Mouse (Mus musculus): ENCODE measurements around the gene Esrrb. TPM values are rescaled to one million over a fixed set of nuclear protein-coding genes. Genes with fewer than 3 reads are reported as not detected.

Gene Esrrb
- 0.13 TPM in 1 of 2 replicates, not detected in the other for polyA plus RNA-seq (2014; fragmentation: Nextera tagmentation; extraction: Ambion mirVana)

DNA sequence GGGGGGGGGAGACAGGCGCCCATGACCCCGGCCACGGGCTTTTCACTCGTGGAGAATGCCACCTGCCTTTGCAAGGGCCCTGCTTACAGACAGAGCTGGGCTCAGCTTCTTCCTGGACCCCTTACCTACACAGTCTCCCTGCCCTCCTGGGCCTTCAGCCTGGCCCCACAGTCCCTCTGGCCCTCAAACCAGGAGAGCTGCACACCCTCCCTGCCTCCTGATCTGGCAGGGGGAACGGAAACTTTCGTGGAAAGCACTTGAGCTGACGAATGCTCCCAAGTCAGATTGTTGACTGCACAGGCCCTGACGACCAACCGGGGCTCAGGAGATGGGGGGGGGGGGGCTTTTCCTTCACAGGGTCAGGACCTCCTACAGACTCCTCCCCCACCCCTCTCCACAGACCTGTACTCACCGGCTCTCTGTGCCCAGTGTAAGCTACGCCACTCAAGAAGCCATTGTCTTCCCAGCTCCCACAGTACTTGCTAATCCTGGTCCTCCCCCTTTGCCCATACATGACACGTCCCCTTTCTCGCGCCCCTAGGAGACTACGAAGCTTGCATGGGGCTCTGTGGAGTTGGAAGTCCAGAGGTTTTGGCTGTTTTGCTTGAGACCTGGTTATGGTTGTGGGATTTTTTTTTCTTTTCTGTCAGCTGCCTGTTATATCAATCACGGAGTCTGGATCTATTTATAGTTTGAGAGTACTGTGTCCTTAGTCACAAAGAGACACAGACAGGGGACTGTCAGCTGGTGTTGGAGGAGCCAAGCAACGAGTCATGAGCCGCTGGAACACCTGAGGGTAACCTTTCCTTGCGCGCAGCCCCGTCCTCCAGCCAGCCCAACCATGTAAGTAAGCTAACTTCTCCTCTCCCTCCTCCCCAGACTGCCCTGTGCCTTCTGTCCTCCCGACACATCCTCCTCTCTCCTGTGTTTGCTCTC is at the start of gene Esrrb:
Gene Esrrb, plus strand, starts transcription at position 422 of the 936 bp plus-strand sequence.
- DNase-seq (ENCODE audit: low spot score) (no peak), ATAC-seq (replicated peaks; ENCODE audit: low FRiP score) (no peak; the same call in 1 of the 2 replicates)
- Histone ChIP-seq H3K27ac (ENCODE audit: low read depth, low read length) (no peak within 1 kb of the TSS), H3K36me3 (ENCODE audit: control insufficient read depth, insufficient read depth, low read length) (no peaks in the 10 kb centered on the region), H3K27me3 (ENCODE audit: control insufficient read depth, insufficient read depth, low read length) (peaks cover 2% of the 10 kb centered on the region; the same call in 1 of the 2 replicates), H3K4me1 (replicated peaks; ENCODE audit: control insufficient read depth, insufficient read depth, low read length) (peaks cover 17% of the 10 kb centered on the region), H3K4me2 (ENCODE audit: low read depth, low read length, severe bottlenecking) (0 out of 2 replicates have a peak within 1 kb of the TSS, but pooled peaks have one; percentile 5), H3K9me3 (ENCODE audit: control insufficient read depth, low read length) (no peaks in the 10 kb centered on the region), H3K4me3 (ENCODE audit: low read depth, low read length) (no peak within 1 kb of the TSS), H3K9ac (ENCODE audit: low read length) (peak within 1 kb of the TSS; percentile 6; the same call in 1 of the 2 replicates)
- 31% methylated on average over 22 of the region's 22 CpGs for WGBS

DNA sequence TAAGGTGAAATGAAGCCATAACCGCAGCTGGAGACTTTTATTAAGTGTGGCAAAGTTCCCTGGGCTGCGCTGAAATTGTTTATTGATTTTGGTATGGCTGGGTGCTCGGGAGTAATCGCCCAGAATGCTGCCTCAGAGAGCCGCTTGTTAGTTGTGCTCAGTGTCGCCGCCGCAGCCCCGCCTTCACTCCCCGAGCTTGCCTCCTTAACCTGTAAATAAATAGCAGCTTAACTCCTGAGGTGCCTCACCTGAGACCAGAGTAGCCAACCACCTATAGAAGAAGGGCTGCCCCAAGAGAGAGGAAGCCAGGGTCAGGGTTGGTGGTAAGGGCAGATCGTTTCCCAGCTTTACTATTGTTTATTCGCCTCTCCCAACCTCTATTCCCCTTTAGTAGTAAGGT is 40.3 kb upstream of the Esrrb start:
- H3K27ac ChIP-seq (ENCODE audit: low read depth, low read length): no peak overlapping the region
- no peak overlapping the region for H3K4me2 ChIP-seq (ENCODE audit: low read depth, low read length, severe bottlenecking)
- H3K9me3 ChIP-seq (ENCODE audit: control insufficient read depth, low read length): no peaks in the 10 kb centered on the region
- peaks cover 2% of the 10 kb centered on the region; the same call in 1 of the 2 replicates for H3K27me3 ChIP-seq (ENCODE audit: control insufficient read depth, insufficient read depth, low read length)
- no peaks in the 10 kb centered on the region for H3K36me3 ChIP-seq (ENCODE audit: control insufficient read depth, insufficient read depth, low read length)
- H3K9ac ChIP-seq (ENCODE audit: low read length): no peak overlapping the region
- DNase-seq (ENCODE audit: low spot score) (no peak), ATAC-seq (replicated peaks; ENCODE audit: low FRiP score) (no peak)
- WGBS: 15% methylated on average over 12 of the region's 12 CpGs
- no peak overlapping the region for H3K4me3 ChIP-seq (ENCODE audit: low read depth, low read length)
- no peaks in the 10 kb centered on the region for H3K4me1 ChIP-seq (replicated peaks; ENCODE audit: control insufficient read depth, insufficient read depth, low read length)

DNA sequence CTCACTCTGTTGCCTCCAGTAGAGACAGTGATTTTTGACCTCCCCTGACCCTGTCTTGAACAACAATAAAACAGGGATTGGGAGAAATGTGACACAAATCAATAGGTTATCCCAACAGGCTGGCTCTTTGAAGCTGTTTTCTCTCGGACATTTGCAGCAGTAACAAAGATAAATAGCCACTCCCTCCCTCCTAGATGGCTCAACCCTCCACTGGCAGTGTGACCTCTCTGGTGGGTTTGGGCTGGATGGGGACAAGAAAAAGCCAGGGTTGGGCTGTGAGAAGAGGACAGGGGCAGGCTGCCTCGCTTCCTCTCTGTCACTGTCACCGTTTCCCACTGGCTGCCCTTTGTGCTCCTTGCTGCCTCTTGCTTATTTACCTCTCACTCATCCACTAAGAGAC is 36.6 kb upstream of the Esrrb start:
- no peak for DNase-seq (ENCODE audit: low spot score)
- Histone ChIP-seq H3K4me3 (ENCODE audit: low read depth, low read length) (no peak overlapping the region), H3K27ac (ENCODE audit: low read depth, low read length) (no peak overlapping the region), H3K27me3 (ENCODE audit: control insufficient read depth, insufficient read depth, low read length) (peaks cover 2% of the 10 kb centered on the region; the same call in 1 of the 2 replicates), H3K9me3 (ENCODE audit: control insufficient read depth, low read length) (no peaks in the 10 kb centered on the region), H3K36me3 (ENCODE audit: control insufficient read depth, insufficient read depth, low read length) (no peaks in the 10 kb centered on the region), H3K4me1 (replicated peaks; ENCODE audit: control insufficient read depth, insufficient read depth, low read length) (no peaks in the 10 kb centered on the region), H3K9ac (ENCODE audit: low read length) (no peak overlapping the region), H3K4me2 (ENCODE audit: low read depth, low read length, severe bottlenecking) (no peak overlapping the region)
- 52% methylated on average over 3 of the region's 3 CpGs for WGBS
- ATAC-seq (replicated peaks; ENCODE audit: low FRiP score): no peak

DNA sequence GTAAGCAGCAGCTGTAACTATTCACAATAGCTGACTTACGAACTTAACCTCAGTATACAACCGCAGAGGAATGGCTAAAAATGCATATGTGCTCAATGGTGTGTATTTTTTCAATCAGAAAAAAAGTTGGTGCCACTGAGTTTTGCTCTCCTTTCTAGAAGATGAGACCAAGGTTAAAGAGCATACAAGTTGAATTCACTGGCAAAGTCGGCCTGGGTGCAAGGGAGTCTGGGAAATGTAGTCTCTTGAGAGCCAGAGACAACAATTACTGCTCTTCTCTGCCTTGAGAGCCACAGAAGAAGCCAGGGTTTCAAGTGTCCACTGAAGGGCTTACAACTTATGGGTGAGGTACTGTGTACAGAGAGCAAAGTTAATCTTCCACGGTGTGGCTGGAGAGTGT is 31.1 kb upstream of the Esrrb start:
- no peak for DNase-seq (ENCODE audit: low spot score)
- Histone ChIP-seq H3K27me3 (ENCODE audit: control insufficient read depth, insufficient read depth, low read length) (no peaks in the 10 kb centered on the region), H3K27ac (ENCODE audit: low read depth, low read length) (no peak overlapping the region), H3K4me2 (ENCODE audit: low read depth, low read length, severe bottlenecking) (no peak overlapping the region), H3K36me3 (ENCODE audit: control insufficient read depth, insufficient read depth, low read length) (no peaks in the 10 kb centered on the region), H3K4me3 (ENCODE audit: low read depth, low read length) (no peak overlapping the region), H3K9ac (ENCODE audit: low read length) (no peak overlapping the region), H3K9me3 (ENCODE audit: control insufficient read depth, low read length) (no peaks in the 10 kb centered on the region), H3K4me1 (replicated peaks; ENCODE audit: control insufficient read depth, insufficient read depth, low read length) (no peaks in the 10 kb centered on the region)
- no peak for ATAC-seq (replicated peaks; ENCODE audit: low FRiP score)
- WGBS: 56% methylated on average over 4 of the region's 4 CpGs

DNA sequence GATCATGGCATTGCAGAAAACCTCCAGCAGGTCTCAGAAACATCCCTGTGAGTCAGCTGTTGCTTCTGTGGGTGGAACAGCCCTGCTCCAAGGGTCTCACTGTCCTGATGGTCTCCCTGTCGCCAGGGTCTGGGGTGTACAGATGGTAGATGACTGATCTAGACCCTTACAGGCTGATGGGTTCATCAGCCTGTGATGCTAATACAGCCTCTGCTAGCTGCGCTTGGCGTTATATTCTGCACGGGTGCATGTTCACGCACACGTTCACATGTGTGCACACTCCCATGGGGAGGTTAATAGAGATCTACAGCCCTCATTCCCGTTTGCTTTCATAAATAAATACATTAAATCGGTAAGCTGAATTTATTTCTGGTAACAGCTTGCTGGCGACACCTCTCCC is 30.2 kb upstream of the Esrrb start:
- H3K4me3 ChIP-seq (ENCODE audit: low read depth, low read length): no peak overlapping the region
- H3K4me1 ChIP-seq (replicated peaks; ENCODE audit: control insufficient read depth, insufficient read depth, low read length): no peaks in the 10 kb centered on the region
- no peaks in the 10 kb centered on the region for H3K9me3 ChIP-seq (ENCODE audit: control insufficient read depth, low read length)
- no peaks in the 10 kb centered on the region for H3K36me3 ChIP-seq (ENCODE audit: control insufficient read depth, insufficient read depth, low read length)
- DNase-seq (ENCODE audit: low spot score) (no peak), ATAC-seq (replicated peaks; ENCODE audit: low FRiP score) (no peak)
- no peak overlapping the region for H3K9ac ChIP-seq (ENCODE audit: low read length)
- no peaks in the 10 kb centered on the region for H3K27me3 ChIP-seq (ENCODE audit: control insufficient read depth, insufficient read depth, low read length)
- H3K4me2 ChIP-seq (ENCODE audit: low read depth, low read length, severe bottlenecking): no peak overlapping the region
- 83% methylated on average over 9 of the region's 9 CpGs for WGBS
- no peak overlapping the region for H3K27ac ChIP-seq (ENCODE audit: low read depth, low read length)

DNA sequence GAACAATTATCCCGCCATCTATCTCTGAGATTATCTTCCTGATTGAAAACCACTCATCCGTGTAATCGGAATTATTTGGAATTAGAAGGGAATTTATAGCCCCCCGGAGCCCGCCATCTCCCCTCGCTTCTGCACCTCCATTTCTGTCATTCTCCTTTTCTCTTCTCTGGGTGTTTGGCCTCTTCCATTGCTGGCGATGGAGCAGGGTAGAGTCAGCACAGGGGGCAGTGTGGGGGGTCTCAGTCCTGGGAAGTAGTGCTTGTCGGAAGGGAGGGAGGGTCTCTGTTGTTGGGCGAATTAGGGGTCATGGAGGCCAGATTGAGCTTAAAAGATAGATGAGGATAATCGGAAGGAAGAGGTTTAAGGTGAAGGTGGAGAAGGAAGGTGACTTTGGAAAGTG is 29.7 kb upstream of the Esrrb start:
- no peaks in the 10 kb centered on the region for H3K4me1 ChIP-seq (replicated peaks; ENCODE audit: control insufficient read depth, insufficient read depth, low read length)
- DNase-seq (ENCODE audit: low spot score): no peak
- no peak overlapping the region for H3K4me3 ChIP-seq (ENCODE audit: low read depth, low read length)
- H3K4me2 ChIP-seq (ENCODE audit: low read depth, low read length, severe bottlenecking): no peak overlapping the region
- no peak for ATAC-seq (replicated peaks; ENCODE audit: low FRiP score)
- no peaks in the 10 kb centered on the region for H3K27me3 ChIP-seq (ENCODE audit: control insufficient read depth, insufficient read depth, low read length)
- H3K27ac ChIP-seq (ENCODE audit: low read depth, low read length): no peak overlapping the region
- no peaks in the 10 kb centered on the region; the same call in 1 of the 2 replicates for H3K9me3 ChIP-seq (ENCODE audit: control insufficient read depth, low read length)
- 44% methylated on average over 10 of the region's 10 CpGs for WGBS
- H3K9ac ChIP-seq (ENCODE audit: low read length): no peak overlapping the region
- no peaks in the 10 kb centered on the region for H3K36me3 ChIP-seq (ENCODE audit: control insufficient read depth, insufficient read depth, low read length)

DNA sequence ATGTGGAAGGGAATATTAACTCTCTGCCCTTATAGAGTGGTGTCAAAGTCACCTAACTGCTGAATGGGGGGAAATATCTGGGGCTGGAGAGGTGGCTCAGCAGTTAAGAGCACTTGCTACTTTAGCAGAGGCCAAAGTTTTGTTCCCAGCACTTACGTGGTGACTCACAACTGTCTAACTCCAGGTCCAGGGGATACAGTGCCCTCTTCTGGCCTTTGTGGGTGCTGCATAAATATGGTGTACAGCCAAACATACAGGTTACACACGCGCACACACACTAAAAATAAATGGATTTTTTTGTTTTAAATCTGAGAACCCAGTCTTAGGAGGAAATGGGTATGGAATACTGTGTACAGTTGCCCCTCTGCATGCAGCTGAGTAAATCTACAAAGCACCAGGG is 24.7 kb upstream of the Esrrb start:
- H3K4me1 ChIP-seq (replicated peaks; ENCODE audit: control insufficient read depth, insufficient read depth, low read length): 0 out of 2 replicates have a peak, but pooled peaks cover 6% of the 10 kb centered on the region
- H3K9ac ChIP-seq (ENCODE audit: low read length): no peak overlapping the region
- H3K36me3 ChIP-seq (ENCODE audit: control insufficient read depth, insufficient read depth, low read length): no peaks in the 10 kb centered on the region
- no peak overlapping the region for H3K4me2 ChIP-seq (ENCODE audit: low read depth, low read length, severe bottlenecking)
- WGBS: 91% methylated on average over 3 of the region's 3 CpGs
- H3K9me3 ChIP-seq (ENCODE audit: control insufficient read depth, low read length): no peaks in the 10 kb centered on the region; the same call in 1 of the 2 replicates
- no peak for ATAC-seq (replicated peaks; ENCODE audit: low FRiP score)
- no peak overlapping the region for H3K27ac ChIP-seq (ENCODE audit: low read depth, low read length)
- H3K27me3 ChIP-seq (ENCODE audit: control insufficient read depth, insufficient read depth, low read length): no peaks in the 10 kb centered on the region
- no peak for DNase-seq (ENCODE audit: low spot score)
- no peak overlapping the region for H3K4me3 ChIP-seq (ENCODE audit: low read depth, low read length)

DNA sequence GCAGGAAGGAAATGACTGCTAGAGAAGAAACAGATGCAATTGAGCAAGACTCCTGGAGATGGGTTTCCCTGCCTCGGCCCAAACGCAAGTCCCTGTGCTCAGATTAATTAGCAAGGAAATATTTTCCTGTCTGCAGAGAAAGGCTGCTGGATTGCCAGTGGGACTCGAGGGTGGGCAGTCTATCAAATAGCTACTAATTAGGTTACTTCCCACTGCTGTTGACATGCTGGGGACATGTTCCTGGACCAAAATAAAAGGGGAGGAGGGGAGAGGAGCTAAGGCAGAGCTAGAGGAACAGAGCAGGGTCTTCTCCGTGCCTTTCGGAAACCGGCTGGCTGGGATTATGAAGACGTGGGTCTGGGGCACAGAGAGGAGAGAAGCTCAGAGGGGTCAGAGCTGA is 24.0 kb upstream of the Esrrb start:
- no peak overlapping the region for H3K4me3 ChIP-seq (ENCODE audit: low read depth, low read length)
- no peaks in the 10 kb centered on the region for H3K36me3 ChIP-seq (ENCODE audit: control insufficient read depth, insufficient read depth, low read length)
- 0 out of 2 replicates have a peak, but pooled peaks cover 6% of the 10 kb centered on the region for H3K4me1 ChIP-seq (replicated peaks; ENCODE audit: control insufficient read depth, insufficient read depth, low read length)
- H3K9ac ChIP-seq (ENCODE audit: low read length): no peak overlapping the region
- DNase-seq (ENCODE audit: low spot score): no peak
- no peaks in the 10 kb centered on the region; the same call in 1 of the 2 replicates for H3K9me3 ChIP-seq (ENCODE audit: control insufficient read depth, low read length)
- 37% methylated on average over 7 of the region's 7 CpGs for WGBS
- no peak overlapping the region for H3K27ac ChIP-seq (ENCODE audit: low read depth, low read length)
- no peak overlapping the region for H3K4me2 ChIP-seq (ENCODE audit: low read depth, low read length, severe bottlenecking)
- H3K27me3 ChIP-seq (ENCODE audit: control insufficient read depth, insufficient read depth, low read length): no peaks in the 10 kb centered on the region
- no peak for ATAC-seq (replicated peaks; ENCODE audit: low FRiP score)
